Mouse (Mus musculus) stomach, embryonic 14.5 days (tissue): ENCODE data around the gene AL731706.1. TPM values are rescaled to one million over a fixed set of nuclear protein-coding genes. Genes with fewer than 3 reads are reported as not detected.
"Not testable (repeated sequence)": the region's sequence is repeated elsewhere in the genome, so short reads cannot be mapped to it uniquely, and the experiment has no call there.

ENCODE experiments used
- ATAC-seq: fragments of 200-750 bp; cut with Nextera tagmentation; 2 replicates; pipeline ENCODE4 v1.8.0; 2017; ENCODE audit warnings: low read depth, moderate TSS enrichment; ENCODE audit not compliant: insufficient number of reproducible peaks, insufficient read depth, low FRiP score
- H3K27ac ChIP-seq: fragments of 300-500 bp; sonication (generic); 2 replicates; pipeline ENCODE4 v1.5.1; 2014; ENCODE audit warnings: mild to moderate bottlenecking, low read length, moderate library complexity, mixed read lengths
- H3K27me3 ChIP-seq: fragments of 300-500 bp; sonication (generic); 2 replicates; pipeline ENCODE4 v1.6.1; 2014; ENCODE audit warnings: low read length, control low read depth, mixed read lengths; ENCODE audit not compliant: control insufficient read depth, insufficient read depth
- H3K36me3 ChIP-seq: fragments of 300-500 bp; sonication (generic); 2 replicates; pipeline ENCODE4 v1.6.1; 2014; ENCODE audit warnings: mild to moderate bottlenecking, control low read depth, low read length, moderate library complexity, mixed read lengths; ENCODE audit not compliant: control insufficient read depth, insufficient read depth
- H3K4me1 ChIP-seq: fragments of 300-500 bp; sonication (generic); 2 replicates; pipeline ENCODE4 v1.6.1; 2014; ENCODE audit warnings: low read length, control low read depth, mixed read lengths; ENCODE audit not compliant: control insufficient read depth, insufficient read depth
- H3K4me2 ChIP-seq: fragments of 300-500 bp; sonication (generic); replicated peaks from 2 replicates; pipeline ENCODE4 v1.6.1; 2014; ENCODE audit warnings: low read depth, low read length, control low read depth
- H3K4me3 ChIP-seq: fragments of 300-500 bp; sonication (generic); 2 replicates; pipeline ENCODE4 v1.5.1; 2014; ENCODE audit warnings: low read depth, low read length, control low read depth
- H3K9ac ChIP-seq: fragments of 300-500 bp; sonication (generic); replicated peaks from 2 replicates; pipeline ENCODE4 v1.6.1; 2014; ENCODE audit warnings: low read depth, mild to moderate bottlenecking, control low read depth, low read length, moderate library complexity, mixed read lengths
- H3K9me3 ChIP-seq: fragments of 300-500 bp; sonication (generic); 2 replicates; pipeline ENCODE4 v1.6.1; 2016; ENCODE audit warnings: low read depth, low read length, control low read depth; ENCODE audit not compliant: control insufficient read depth
- WGBS: fragments of 180-500 bp; shearing (Covaris S2); extraction: QIAGEN DNeasy Blood & Tissue Kit; methylation state at CpG from one replicate; pipeline ENCODE4 v1.1.7; 2014; 5-methylcytosine and 5-hydroxymethylcytosine counted together
- polyA plus RNA-seq: library from polyadenylated mRNA; unstranded; fragments of >200 nt; fragmentation: Nextera tagmentation; extraction: Ambion mirVana; gene quantifications from 2 replicates; pipeline ENCODE4 v1.2.1, GENCODE M21; 2014

The AL731706.1 gene
- polyA plus RNA-seq, 1 experiment from 2014 or later = 34.4 TPM

- Histone ChIP-seq H3K4me3 (no peak overlapping the region), H3K4me2 (no peak overlapping the region), H3K4me1 (peaks cover 4% of the 10 kb centered on the region; the same call in 1 of the 2 replicates), H3K36me3 (no peaks in the 10 kb centered on the region), H3K27me3 (no peaks in the 10 kb centered on the region), H3K27ac (no peak overlapping the region), H3K9me3 (no peaks in the 10 kb centered on the region), H3K9ac (no peak overlapping the region)
- no peak for ATAC-seq
- WGBS = 63% methylated on average over 3 of the region's 3 CpGs
Measured at GRCm38 (mm10) chr2:136913021-136913420, 21.8 kb upstream of the AL731706.1 start.

- Histone ChIP-seq H3K36me3 (no peaks in the 10 kb centered on the region), H3K9me3 (no peaks in the 10 kb centered on the region), H3K4me2 (no peak overlapping the region), H3K4me3 (no peak overlapping the region), H3K27ac (0 out of 2 replicates have a peak overlapping the region, but pooled peaks have one; percentile 23), H3K4me1 (peaks cover 4% of the 10 kb centered on the region; the same call in 1 of the 2 replicates), H3K27me3 (no peaks in the 10 kb centered on the region), H3K9ac (no peak overlapping the region)
- 19% methylated on average over 4 of the region's 4 CpGs for WGBS
- 0 out of 2 replicates have a peak, but pooled peaks have one; percentile 46 for ATAC-seq
Measured at GRCm38 (mm10) chr2:136911958-136912411, 20.8 kb upstream of the AL731706.1 start.

GRCm38 (mm10) chr2:136909298-136909697, 18.1 kb upstream of the AL731706.1 start:
- Histone ChIP-seq H3K36me3 (no peaks in the 10 kb centered on the region), H3K4me2 (no peak overlapping the region), H3K4me3 (no peak overlapping the region), H3K27me3 (no peaks in the 10 kb centered on the region), H3K9me3 (no peaks in the 10 kb centered on the region), H3K4me1 (peaks cover 4% of the 10 kb centered on the region; the same call in 1 of the 2 replicates), H3K9ac (no peak overlapping the region), H3K27ac (no peak overlapping the region)
- no peak for ATAC-seq
- 81% methylated on average over 2 of the region's 2 CpGs for WGBS

- H3K27ac ChIP-seq = no peak overlapping the region
- H3K4me1 ChIP-seq = peaks cover 4% of the 10 kb centered on the region; the same call in 1 of the 2 replicates
- no peaks in the 10 kb centered on the region for H3K27me3 ChIP-seq
- H3K4me2 ChIP-seq = no peak overlapping the region
- ATAC-seq = no peak
- 79% methylated on average over 3 of the region's 3 CpGs for WGBS
- no peak overlapping the region for H3K4me3 ChIP-seq
- H3K9me3 ChIP-seq = no peaks in the 10 kb centered on the region
- no peak overlapping the region for H3K9ac ChIP-seq
- no peaks in the 10 kb centered on the region for H3K36me3 ChIP-seq
Measured at GRCm38 (mm10) chr2:136908596-136908995, 17.4 kb upstream of the AL731706.1 start.

GRCm38 (mm10) chr2:136896131-136896530, 4.9 kb upstream of the AL731706.1 start:
- no peak overlapping the region for H3K4me3 ChIP-seq
- no peak overlapping the region for H3K4me2 ChIP-seq
- 70% methylated on average over 2 of the region's 2 CpGs for WGBS
- no peak overlapping the region for H3K9ac ChIP-seq
- H3K27me3 ChIP-seq = no peaks in the 10 kb centered on the region
- H3K4me1 ChIP-seq = no peaks in the 10 kb centered on the region
- no peaks in the 10 kb centered on the region for H3K36me3 ChIP-seq
- H3K9me3 ChIP-seq = no peaks in the 10 kb centered on the region
- ATAC-seq = no peak
- no peak overlapping the region for H3K27ac ChIP-seq

GRCm38 (mm10) chr2:136894494-136894893, 3.3 kb upstream of the AL731706.1 start:
- H3K36me3 ChIP-seq = no peaks in the 10 kb centered on the region
- H3K4me1 ChIP-seq = peaks cover 5% of the 10 kb centered on the region; the same call in 1 of the 2 replicates
- no peak overlapping the region for H3K4me2 ChIP-seq
- H3K27ac ChIP-seq = no peak overlapping the region
- WGBS = 81% methylated on average over 2 of the region's 2 CpGs
- H3K27me3 ChIP-seq = no peaks in the 10 kb centered on the region
- H3K9me3 ChIP-seq = no peaks in the 10 kb centered on the region
- no peak overlapping the region for H3K9ac ChIP-seq
- no peak overlapping the region for H3K4me3 ChIP-seq
- ATAC-seq = no peak

GRCm38 (mm10) chr2:136891951-136892371, 772 bp upstream of the AL731706.1 start:
- Histone ChIP-seq H3K27me3 (no peaks in the 10 kb centered on the region), H3K4me3 (peak overlapping the region; percentile 78), H3K9me3 (no peaks in the 10 kb centered on the region), H3K27ac (peak overlapping the region; percentile 89), H3K4me1 (peaks cover 5% of the 10 kb centered on the region; the same call in 1 of the 2 replicates), H3K9ac (peak overlapping the region; percentile 61), H3K36me3 (no peaks in the 10 kb centered on the region), H3K4me2 (peak overlapping the region; percentile 46)
- under 1% methylated on average over 23 of the region's 23 CpGs for WGBS
- peak; percentile 85 for ATAC-seq

GRCm38 (mm10) chr2:136890716-136891067, 497 bp downstream of the AL731706.1 start:
- H3K27me3 ChIP-seq, H3K4me1 ChIP-seq, H3K36me3 ChIP-seq, H3K9me3 ChIP-seq: not testable (repeated sequence)
- 5% methylated on average over 15 of the region's 15 CpGs for WGBS
- Histone ChIP-seq H3K4me2 (peak overlapping the region; percentile 38), H3K27ac (peak overlapping the region; percentile 89), H3K4me3 (peak overlapping the region; percentile 78), H3K9ac (peak overlapping the region; percentile 65)
- peak; percentile 54 for ATAC-seq

- Histone ChIP-seq H3K36me3 (peaks cover 13% of the 10 kb centered on the region; the same call in 1 of the 2 replicates), H3K9ac (no peak overlapping the region), H3K4me2 (no peak overlapping the region), H3K27ac (no peak overlapping the region), H3K4me3 (no peak overlapping the region), H3K27me3 (no peaks in the 10 kb centered on the region), H3K4me1 (peaks cover 5% of the 10 kb centered on the region; the same call in 1 of the 2 replicates), H3K9me3 (no peaks in the 10 kb centered on the region)
- 59% methylated on average over 4 of the region's 4 CpGs for WGBS
- no peak for ATAC-seq
Measured at GRCm38 (mm10) chr2:136886846-136887245, 4.3 kb downstream of the AL731706.1 start.
